Mouse (Mus musculus) MEL (cell line): ENCODE data around the gene Dcpp1. TPM values are rescaled to one million over a fixed set of nuclear protein-coding genes. Genes with fewer than 3 reads are reported as not detected.

Source experiments
- polyA plus RNA-seq, 2 experiments: library from polyadenylated mRNA; stranded (reverse) in 1 of 2; unstranded in 1 of 2; fragments of >175 nt in 1 of 2; fragments of >200 nt in 1 of 2; gene quantifications; 2 replicates each; pipeline versions ENCODE4 v1.2.1 to v1.2.4; 2012; ENCODE audit warnings: low replicate concordance in 2 of 2, low read depth in 1 of 2; ENCODE audit not compliant: insufficient read length in 2 of 2, insufficient read depth in 1 of 2, missing spikeins in 1 of 2
- total RNA-seq: library from RNA; depleted of rRNA; stranded (reverse); fragments of 300-350 nt; gene quantifications from 2 replicates; pipeline ENCODE4 v1.2.3, GENCODE M21; 2012; rRNA removed

Gene Dcpp1
- total and polyA plus RNA-seq, 3 experiments = not detected

Other genes with a start within 250 kb of the Dcpp1 start
- gene Mmp25, start 235.6 kb upstream of the Dcpp1 start, total RNA-seq = 0.03 TPM in 1 of 2 replicates, not detected in the other
- gene Mmp25, start 235.6 kb upstream of the Dcpp1 start, polyA plus RNA-seq = under 1 TPM in 1 of 2 experiments, not detected in 1; 0.01 TPM
- 0.08 TPM in 1 of 2 replicates, not detected in the other for gene Bicdl2, start 220.4 kb upstream of the Dcpp1 start, total RNA-seq
- under 1 TPM in 1 of 2 experiments, not detected in 1; 0.17 TPM for gene Bicdl2, start 220.4 kb upstream of the Dcpp1 start, polyA plus RNA-seq
- gene Hcfc1r1, start 207.3 kb upstream of the Dcpp1 start, total RNA-seq = 11.0 and 15.6 TPM in 2 replicates
- gene Hcfc1r1, start 207.3 kb upstream of the Dcpp1 start, polyA plus RNA-seq = 10 to 100 TPM in 1 of 2 experiments, not detected in 1; 81.6 TPM
- gene Thoc6, start 207.0 kb upstream of the Dcpp1 start, total RNA-seq = 26.4 and 36.9 TPM in 2 replicates
- 10 to 100 TPM in 1 of 2 experiments, not detected in 1; 62.9 TPM for gene Thoc6, start 207.0 kb upstream of the Dcpp1 start, polyA plus RNA-seq
- 15.4 and 18.8 TPM in 2 replicates for gene Tnfrsf12a, start 203.4 kb upstream of the Dcpp1 start, total RNA-seq
- gene Tnfrsf12a, start 203.4 kb upstream of the Dcpp1 start, polyA plus RNA-seq = 10 to 100 TPM in 1 of 2 experiments, not detected in 1; 14.7 TPM
- not detected in 2 replicates for gene Cldn6, start 201.6 kb upstream of the Dcpp1 start, total RNA-seq
- not detected for gene Cldn6, start 201.6 kb upstream of the Dcpp1 start, polyA plus RNA-seq
- gene Cldn9, start 196.8 kb upstream of the Dcpp1 start, total RNA-seq = 0.19 and 0.26 TPM in 2 replicates
- gene Cldn9, start 196.8 kb upstream of the Dcpp1 start, polyA plus RNA-seq = under 1 TPM in 1 of 2 experiments, not detected in 1; 0.18 TPM
- not detected in 2 replicates for gene 1520401A03Rik, start 158.1 kb upstream of the Dcpp1 start, total RNA-seq
- gene 1520401A03Rik, start 158.1 kb upstream of the Dcpp1 start, polyA plus RNA-seq = not detected
- 15.8 and 16.6 TPM in 2 replicates for gene Pkmyt1, start 154.5 kb upstream of the Dcpp1 start, total RNA-seq
- gene Pkmyt1, start 154.5 kb upstream of the Dcpp1 start, polyA plus RNA-seq = 10 to 100 TPM in 1 of 2 experiments, not detected in 1; 49.8 TPM
- 5.2 and 6.5 TPM in 2 replicates for gene Paqr4, start 140.0 kb upstream of the Dcpp1 start, total RNA-seq
- 10 to 100 TPM in 1 of 2 experiments, not detected in 1; 10.7 TPM for gene Paqr4, start 140.0 kb upstream of the Dcpp1 start, polyA plus RNA-seq
- gene Kremen2, start 135.0 kb upstream of the Dcpp1 start, total RNA-seq = 0.10 TPM in 1 of 2 replicates, not detected in the other
- under 1 TPM in 1 of 2 experiments, not detected in 1; 0.11 TPM for gene Kremen2, start 135.0 kb upstream of the Dcpp1 start, polyA plus RNA-seq
- gene Flywch1, start 109.3 kb upstream of the Dcpp1 start, total RNA-seq = 14.8 and 15.3 TPM in 2 replicates
- gene Flywch1, start 109.3 kb upstream of the Dcpp1 start, polyA plus RNA-seq = 10 to 100 TPM in 1 of 2 experiments, not detected in 1; 29.7 TPM
- gene Flywch2, start 94.8 kb upstream of the Dcpp1 start, total RNA-seq = 0.62 and 0.69 TPM in 2 replicates
- 1 to 10 TPM in 1 of 2 experiments, not detected in 1; 6.2 TPM for gene Flywch2, start 94.8 kb upstream of the Dcpp1 start, polyA plus RNA-seq
- 56.2 and 68.9 TPM in 2 replicates for gene Srrm2, start 90.3 kb upstream of the Dcpp1 start, total RNA-seq
- gene Srrm2, start 90.3 kb upstream of the Dcpp1 start, polyA plus RNA-seq = 100 to 1,000 TPM; 505 to 988 TPM
- gene Elob, start 51.7 kb upstream of the Dcpp1 start, total RNA-seq = 453 and 486 TPM in 2 replicates
- gene Elob, start 51.7 kb upstream of the Dcpp1 start, polyA plus RNA-seq = 100 to 1,000 TPM in 1 of 2 experiments, not detected in 1; 609 TPM
- gene Prss33, start 44.8 kb upstream of the Dcpp1 start, total RNA-seq = 0.08 and 0.42 TPM in 2 replicates
- gene Prss33, start 44.8 kb upstream of the Dcpp1 start, polyA plus RNA-seq = 1 to 10 TPM in 1 of 2 experiments, not detected in 1; 1.0 TPM
- gene Prss32, start 37.0 kb upstream of the Dcpp1 start, total RNA-seq = not detected in 2 replicates
- under 1 TPM in 1 of 2 experiments, not detected in 1; 0.71 TPM for gene Prss32, start 37.0 kb upstream of the Dcpp1 start, polyA plus RNA-seq
- gene Prss41, start 36.7 kb upstream of the Dcpp1 start, total RNA-seq = 2.6 and 3.4 TPM in 2 replicates
- 10 to 100 TPM in 1 of 2 experiments, not detected in 1; 12.8 TPM for gene Prss41, start 36.7 kb upstream of the Dcpp1 start, polyA plus RNA-seq
- not detected in 2 replicates for gene Prss21, start 12.8 kb upstream of the Dcpp1 start, total RNA-seq
- not detected for gene Prss21, start 12.8 kb upstream of the Dcpp1 start, polyA plus RNA-seq
- not detected in 2 replicates for gene Dcpp2, start within 50 bp of the Dcpp1 start, total RNA-seq
- not detected for gene Dcpp2, start within 50 bp of the Dcpp1 start, polyA plus RNA-seq
- not detected in 2 replicates for gene Dcpp3, start 36.6 kb downstream of the Dcpp1 start, total RNA-seq
- not detected for gene Dcpp3, start 36.6 kb downstream of the Dcpp1 start, polyA plus RNA-seq
- not detected in 2 replicates for gene Sbp, start 60.8 kb downstream of the Dcpp1 start, total RNA-seq
- gene Sbp, start 60.8 kb downstream of the Dcpp1 start, polyA plus RNA-seq = not detected
- not detected in 2 replicates for gene Sbpl, start 74.4 kb downstream of the Dcpp1 start, total RNA-seq
- gene Sbpl, start 74.4 kb downstream of the Dcpp1 start, polyA plus RNA-seq = not detected
- not detected in 2 replicates for gene Prss30, start 99.7 kb downstream of the Dcpp1 start, total RNA-seq
- gene Prss30, start 99.7 kb downstream of the Dcpp1 start, polyA plus RNA-seq = not detected
- gene Prss22, start 117.2 kb downstream of the Dcpp1 start, total RNA-seq = not detected in 2 replicates
- gene Prss22, start 117.2 kb downstream of the Dcpp1 start, polyA plus RNA-seq = not detected
- gene Prss27, start 157.3 kb downstream of the Dcpp1 start, total RNA-seq = not detected in 2 replicates
- gene Prss27, start 157.3 kb downstream of the Dcpp1 start, polyA plus RNA-seq = not detected
- gene Kctd5, start 192.6 kb downstream of the Dcpp1 start, total RNA-seq = 19.3 and 20.2 TPM in 2 replicates
- gene Kctd5, start 192.6 kb downstream of the Dcpp1 start, polyA plus RNA-seq = 10 to 100 TPM in 1 of 2 experiments, not detected in 1; 33.2 TPM